Mouse (Mus musculus): ENCODE results near the gene Tbc1d32.

DNA sequence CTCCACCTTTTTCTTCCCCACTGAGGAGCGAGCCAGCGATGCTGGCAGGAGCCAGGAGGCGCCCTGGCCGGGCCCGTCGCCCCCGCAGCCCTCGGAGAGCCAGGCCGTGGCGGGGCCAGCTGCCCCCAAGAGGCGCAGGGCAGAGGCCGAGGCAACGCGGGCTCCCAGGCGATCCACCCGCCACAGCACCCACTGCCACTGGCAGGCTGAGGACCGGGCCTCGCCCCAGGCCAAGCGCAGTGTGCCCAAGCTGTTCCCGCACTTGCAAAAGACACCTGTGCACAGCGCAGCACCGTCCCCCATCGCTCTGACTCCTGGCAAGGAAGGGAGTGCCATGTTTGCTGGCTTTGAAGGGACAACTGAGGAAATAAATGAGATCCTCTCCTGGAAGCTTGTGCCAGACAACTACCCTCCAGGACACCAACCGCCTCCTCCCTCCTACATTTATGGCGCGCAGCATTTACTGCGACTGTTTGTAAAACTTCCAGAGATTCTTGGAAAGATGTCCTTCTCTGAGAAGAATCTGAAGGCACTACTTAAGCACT lies 112.8 kb downstream of the Tbc1d32 start:
- TF ChIP-seq CTCF (IDR thresholded peaks at IDR 0.05; ENCODE audit: control insufficient read depth, insufficient read depth, low read length) (no peak), POLR2A (IDR thresholded peaks at IDR 0.05; ENCODE audit: borderline replicate concordance, control insufficient read depth, low read depth, low read length) (no peak)
